Mouse (Mus musculus) limb, embryonic 14.5 days (tissue): ENCODE measurements around the gene Sun2. TPM values are rescaled to one million over a fixed set of nuclear protein-coding genes. Genes with fewer than 3 reads are reported as not detected.

Experiments used
- ATAC-seq: fragments of 200-750 bp; cut with Nextera tagmentation; 2 replicates; pipeline ENCODE4 v1.8.0; 2017; ENCODE audit warnings: low read depth, moderate number of reproducible peaks, moderate TSS enrichment; ENCODE audit not compliant: low FRiP score
- DNase-seq: peaks from one replicate; pipeline ENCODE4 v3.0.0-alpha.2; 2015; ENCODE audit warnings: low spot score
- H3K27ac ChIP-seq: fragments of 300-500 bp; sonication (generic); replicated peaks from 2 replicates; pipeline ENCODE4 v1.5.1; 2014; ENCODE audit warnings: low read depth, mild to moderate bottlenecking, low read length, moderate library complexity, mixed read lengths
- H3K27me3 ChIP-seq: fragments of 300-500 bp; sonication (generic); 2 replicates; pipeline ENCODE4 v1.6.1; 2014; ENCODE audit warnings: low read length, mixed read lengths; ENCODE audit not compliant: control insufficient read depth, insufficient read depth
- H3K36me3 ChIP-seq: fragments of 300-500 bp; sonication (generic); 2 replicates; pipeline ENCODE4 v1.6.1; 2014; ENCODE audit warnings: mild to moderate bottlenecking, low read length, moderate library complexity, mixed read lengths; ENCODE audit not compliant: control insufficient read depth, insufficient read depth
- H3K4me1 ChIP-seq: fragments of 300-500 bp; sonication (generic); 2 replicates; pipeline ENCODE4 v1.6.1; 2014; ENCODE audit warnings: antibody characterized with exemption, low read length, mixed read lengths; ENCODE audit not compliant: control insufficient read depth, insufficient read depth
- H3K4me2 ChIP-seq: fragments of 300-500 bp; sonication (generic); replicated peaks from 2 replicates; pipeline ENCODE4 v1.6.1; 2014; ENCODE audit warnings: low read depth, mild to moderate bottlenecking, low read length, moderate library complexity; ENCODE audit not compliant: severe bottlenecking
- H3K4me3 ChIP-seq: fragments of 300-500 bp; sonication (generic); replicated peaks from 2 replicates; pipeline ENCODE4 v1.5.1; 2014; ENCODE audit warnings: low read length
- H3K9ac ChIP-seq: fragments of 300-500 bp; sonication (generic); 2 replicates; pipeline ENCODE4 v1.6.1; 2014; ENCODE audit warnings: mild to moderate bottlenecking, low read depth, low read length, moderate library complexity; ENCODE audit not compliant: severe bottlenecking
- H3K9me3 ChIP-seq: fragments of 300-500 bp; sonication (generic); 2 replicates; pipeline ENCODE4 v1.6.1; 2016; ENCODE audit warnings: low read length; ENCODE audit not compliant: control insufficient read depth
- POLR2A ChIP-seq: fragments of 200-500 bp; IDR thresholded peaks from 2 replicates; pipeline ENCODE4 v1.8.0; 2012; ENCODE audit warnings: inconsistent platforms, mild to moderate bottlenecking, moderate library complexity, borderline replicate concordance; ENCODE audit not compliant: insufficient read depth, insufficient read length; ENCODE audit errors: extremely low read depth
- WGBS: fragments of 180-500 bp; shearing (Covaris S2); extraction: QIAGEN DNeasy Blood & Tissue Kit; methylation state at CpG from one replicate; pipeline ENCODE4 v1.1.7; 2014; 5-methylcytosine and 5-hydroxymethylcytosine counted together
- polyA plus RNA-seq, 2 experiments: library from polyadenylated mRNA; depleted of rRNA in 1 of 2; stranded (reverse) in 1 of 2; unstranded in 1 of 2; fragments of >200 nt; fragmentation: Nextera tagmentation in 1 of 2; extraction: Ambion mirVana in 1 of 2; gene quantifications; 2 replicates each; pipeline versions ENCODE4 v1.2.1 to v1.2.3; 2012 to 2014

Gene Sun2
- polyA plus RNA-seq, 2 experiments, result 6.9 to 37.9 TPM

GRCm38 (mm10) chr15:79767327-79767961 is 25.1 kb upstream of the Sun2 start:
- DNase-seq, result no peak
- WGBS, result 78% methylated on average over 16 of the region's 16 CpGs
- Histone ChIP-seq H3K27me3 (no peaks in the 10 kb centered on the region), H3K9me3 (no peaks in the 10 kb centered on the region), H3K27ac (no peak overlapping the region), H3K9ac (no peak overlapping the region), H3K4me3 (no peak overlapping the region), H3K4me2 (no peak overlapping the region), H3K36me3 (peaks cover 27% of the 10 kb centered on the region), H3K4me1 (peaks cover 9% of the 10 kb centered on the region)
- no peak for TF ChIP-seq POLR2A
- no peak for ATAC-seq

GRCm38 (mm10) chr15:79766586-79767071 is 24.3 kb upstream of the Sun2 start:
- WGBS, result 85% methylated on average over 10 of the region's 10 CpGs
- Histone ChIP-seq H3K36me3 (peaks cover 35% of the 10 kb centered on the region), H3K27me3 (no peaks in the 10 kb centered on the region), H3K9me3 (no peaks in the 10 kb centered on the region), H3K4me3 (no peak overlapping the region), H3K4me1 (peaks cover 9% of the 10 kb centered on the region), H3K9ac (no peak overlapping the region), H3K4me2 (no peak overlapping the region), H3K27ac (no peak overlapping the region)
- no peak for ATAC-seq
- no peak for DNase-seq
- no peak for TF ChIP-seq POLR2A

- TF ChIP-seq POLR2A, result no peak
- DNase-seq (no peak), ATAC-seq (no peak)
- H3K4me3 ChIP-seq, result no peak overlapping the region
- H3K4me2 ChIP-seq, result no peak overlapping the region
- peaks cover 38% of the 10 kb centered on the region for H3K36me3 ChIP-seq
- H3K4me1 ChIP-seq, result peaks cover 9% of the 10 kb centered on the region
- H3K9me3 ChIP-seq, result no peaks in the 10 kb centered on the region
- H3K27me3 ChIP-seq, result no peaks in the 10 kb centered on the region
- WGBS, result 61% methylated on average over 9 of the region's 10 CpGs
- H3K9ac ChIP-seq, result no peak overlapping the region
- no peak overlapping the region for H3K27ac ChIP-seq
Observed at GRCm38 (mm10) chr15:79766168-79766567, 23.8 kb upstream of the Sun2 start.

GRCm38 (mm10) chr15:79765361-79765760 is 23.0 kb upstream of the Sun2 start:
- H3K9ac ChIP-seq, result no peak overlapping the region
- H3K9me3 ChIP-seq, result no peaks in the 10 kb centered on the region
- peaks cover 40% of the 10 kb centered on the region for H3K36me3 ChIP-seq
- 85% methylated on average over 2 of the region's 2 CpGs for WGBS
- no peak overlapping the region for H3K4me3 ChIP-seq
- no peaks in the 10 kb centered on the region for H3K27me3 ChIP-seq
- no peak for DNase-seq
- no peak for TF ChIP-seq POLR2A
- no peak overlapping the region for H3K4me2 ChIP-seq
- H3K4me1 ChIP-seq, result 0 out of 2 replicates have a peak, but pooled peaks cover under 1% of the 10 kb centered on the region
- no peak overlapping the region for H3K27ac ChIP-seq
- no peak for ATAC-seq

GRCm38 (mm10) chr15:79764539-79765267 is 22.4 kb upstream of the Sun2 start:
- TF ChIP-seq POLR2A, result no peak
- WGBS, result 72% methylated on average over 11 of the region's 11 CpGs
- no peak overlapping the region for H3K27ac ChIP-seq
- H3K4me3 ChIP-seq, result no peak overlapping the region
- no peaks in the 10 kb centered on the region for H3K27me3 ChIP-seq
- DNase-seq, result no peak
- no peaks in the 10 kb centered on the region for H3K4me1 ChIP-seq
- H3K9me3 ChIP-seq, result no peaks in the 10 kb centered on the region
- H3K4me2 ChIP-seq, result no peak overlapping the region
- H3K9ac ChIP-seq, result no peak overlapping the region
- H3K36me3 ChIP-seq, result peaks cover 40% of the 10 kb centered on the region
- no peak for ATAC-seq
